Mouse (Mus musculus): ENCODE data around the gene Snrpb. TPM values are rescaled to one million over a fixed set of nuclear protein-coding genes. Genes with fewer than 3 reads are reported as not detected.

Snrpb gene
- polyA plus RNA-seq, 1 experiment from 2014 or later: 703 TPM

DNA sequence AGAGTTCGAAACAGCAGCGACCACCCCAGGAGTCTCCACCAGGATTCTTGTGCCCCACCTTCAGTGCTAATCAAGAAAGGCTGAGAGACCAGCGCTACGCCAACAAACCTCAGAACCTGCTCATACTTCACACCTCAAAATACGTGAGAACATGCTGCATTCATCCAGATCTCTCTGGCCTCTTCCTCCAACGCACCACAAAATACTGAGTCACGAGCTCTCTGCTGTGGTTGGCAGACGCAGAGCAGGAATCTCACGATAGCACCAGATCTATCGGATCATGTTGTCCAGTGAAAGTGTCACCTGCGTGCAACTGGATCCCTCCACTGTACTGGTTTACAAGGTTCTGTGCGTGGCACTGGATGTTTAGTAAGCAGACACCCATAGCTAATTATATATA, 9.2 kb upstream of the Snrpb start:
- 87% methylated on average over 12 of the region's 12 CpGs for WGBS
- H3K9me3 ChIP-seq (ENCODE audit: low read depth, low read length): no peaks in the 10 kb centered on the region
- no peak overlapping the region for H3K9ac ChIP-seq
- DNase-seq (no peak), ATAC-seq (ENCODE audit: insufficient read depth) (no peak)
- H3K4me2 ChIP-seq: no peak overlapping the region
- H3K27ac ChIP-seq (ENCODE audit: low read depth): no peak overlapping the region
- H3K36me3 ChIP-seq (ENCODE audit: insufficient read depth): no peaks in the 10 kb centered on the region
- no peak overlapping the region for H3K4me3 ChIP-seq (ENCODE audit: low read depth, low read length)
- no peaks in the 10 kb centered on the region for H3K27me3 ChIP-seq (ENCODE audit: insufficient read depth, low read length)
- TF ChIP-seq CTCF (IDR thresholded peaks at IDR 0.05; ENCODE audit: low read depth): no peak
- H3K4me1 ChIP-seq (ENCODE audit: insufficient read depth): no peaks in the 10 kb centered on the region

DNA sequence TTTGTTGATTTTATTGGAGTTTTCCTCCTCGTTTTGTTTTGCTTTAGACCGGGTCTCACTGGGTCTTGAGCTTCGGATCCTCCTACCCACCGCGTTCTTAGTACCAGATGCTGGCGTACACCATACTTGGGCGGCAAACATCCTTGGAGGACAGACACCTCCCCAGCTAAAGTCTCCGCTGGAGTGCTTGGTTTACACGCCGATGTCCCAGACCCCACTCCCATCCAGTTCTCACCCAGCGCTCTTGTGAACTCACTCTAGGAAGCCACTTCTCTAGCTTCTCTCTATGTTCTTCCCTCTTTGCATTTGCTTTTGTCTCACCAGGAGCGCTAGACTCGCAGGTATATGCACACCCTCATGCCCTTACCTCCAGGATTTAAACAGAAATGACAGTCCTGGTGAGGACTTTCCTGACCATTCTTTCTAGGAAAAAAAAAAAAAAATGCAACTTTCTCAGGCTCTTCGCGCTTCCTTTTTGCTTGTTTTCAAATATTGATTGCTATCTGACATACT, 360 bp upstream of the Snrpb start:
- 2% methylated on average over 15 of the region's 15 CpGs for WGBS

DNA sequence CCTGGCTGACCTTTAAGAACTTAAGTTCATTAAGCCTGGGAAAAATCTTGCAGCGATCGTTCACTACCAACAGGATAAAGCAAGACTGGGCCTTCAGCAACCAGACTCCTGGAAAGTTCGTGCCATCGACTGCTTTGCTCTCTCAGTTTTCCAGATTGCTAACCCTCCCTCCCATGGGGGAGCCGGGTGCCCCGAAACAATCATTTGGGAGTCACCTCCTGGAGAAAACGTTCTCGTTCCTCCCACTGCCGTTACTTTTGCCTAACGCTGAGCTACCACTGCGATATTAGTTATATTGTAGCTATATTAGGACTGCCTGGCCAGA, 860 bp downstream of the Snrpb start:
- H3K27ac ChIP-seq (ENCODE audit: low read depth): peak overlapping the region; percentile 96
- H3K9me3 ChIP-seq (ENCODE audit: low read depth, low read length): no peaks in the 10 kb centered on the region
- peak; percentile 1; the same call in 1 of the 2 replicates for ATAC-seq (ENCODE audit: insufficient read depth)
- H3K4me3 ChIP-seq (ENCODE audit: low read depth, low read length): peak overlapping the region; percentile 99
- peak overlapping the region; percentile 100 for H3K9ac ChIP-seq
- peaks cover 39% of the 10 kb centered on the region for H3K36me3 ChIP-seq (ENCODE audit: insufficient read depth)
- H3K4me2 ChIP-seq: peak overlapping the region; percentile 73
- no peaks in the 10 kb centered on the region for H3K27me3 ChIP-seq (ENCODE audit: insufficient read depth, low read length)
- no peak for TF ChIP-seq CTCF (IDR thresholded peaks at IDR 0.05; ENCODE audit: low read depth)
- no peak for DNase-seq
- WGBS: under 1% methylated on average over 11 of the region's 11 CpGs
- no peaks in the 10 kb centered on the region for H3K4me1 ChIP-seq (ENCODE audit: insufficient read depth)

More for the DNA sequence above, 360 bp upstream of the Snrpb start:
- peak overlapping the region; percentile 73 for H3K4me2 ChIP-seq
- no peaks in the 10 kb centered on the region for H3K4me1 ChIP-seq (ENCODE audit: insufficient read depth)
- no peaks in the 10 kb centered on the region for H3K27me3 ChIP-seq (ENCODE audit: insufficient read depth, low read length)
- no peak for DNase-seq
- peaks cover 26% of the 10 kb centered on the region for H3K36me3 ChIP-seq (ENCODE audit: insufficient read depth)
- no peak for TF ChIP-seq CTCF (IDR thresholded peaks at IDR 0.05; ENCODE audit: low read depth)
- H3K27ac ChIP-seq (ENCODE audit: low read depth): peak overlapping the region; percentile 43; the same call in 1 of the 2 replicates
- peak overlapping the region; percentile 64 for H3K9ac ChIP-seq
- peak; percentile 82 for ATAC-seq (ENCODE audit: insufficient read depth)
- H3K9me3 ChIP-seq (ENCODE audit: low read depth, low read length): no peaks in the 10 kb centered on the region
- peak overlapping the region; percentile 99 for H3K4me3 ChIP-seq (ENCODE audit: low read depth, low read length)

DNA sequence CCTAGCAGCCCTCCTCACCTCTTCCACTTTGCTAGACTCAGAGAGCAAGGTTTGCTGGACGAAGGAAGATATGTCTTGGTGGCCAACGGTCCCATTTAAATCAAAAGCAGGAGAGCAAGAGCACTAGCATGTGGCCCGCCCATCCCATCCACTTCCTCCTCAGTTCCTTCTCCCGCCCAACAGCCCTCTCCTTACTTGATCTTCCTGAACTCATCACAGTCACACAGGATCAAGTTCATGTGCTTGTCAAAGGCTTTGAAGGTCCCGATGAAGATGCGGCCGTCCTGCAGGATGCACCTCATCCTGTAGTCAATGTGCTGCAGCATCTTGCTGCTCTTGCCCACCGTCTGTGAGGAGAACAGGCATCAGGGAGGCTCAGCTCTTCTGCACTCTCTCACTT, 2.4 kb downstream of the Snrpb start:
- Histone ChIP-seq H3K9ac (peak overlapping the region; percentile 100; the same call in 1 of the 2 replicates), H3K4me1 (ENCODE audit: insufficient read depth) (no peaks in the 10 kb centered on the region), H3K27me3 (ENCODE audit: insufficient read depth, low read length) (no peaks in the 10 kb centered on the region), H3K27ac (ENCODE audit: low read depth) (no peak overlapping the region), H3K36me3 (ENCODE audit: insufficient read depth) (peaks cover 54% of the 10 kb centered on the region), H3K4me3 (ENCODE audit: low read depth, low read length) (peak overlapping the region; percentile 99; the same call in 1 of the 2 replicates), H3K4me2 (peak overlapping the region; percentile 73), H3K9me3 (ENCODE audit: low read depth, low read length) (no peaks in the 10 kb centered on the region)
- ATAC-seq (ENCODE audit: insufficient read depth) (no peak), DNase-seq (no peak)
- TF ChIP-seq CTCF (IDR thresholded peaks at IDR 0.05; ENCODE audit: low read depth): no peak
- 66% methylated on average over 8 of the region's 8 CpGs for WGBS

DNA sequence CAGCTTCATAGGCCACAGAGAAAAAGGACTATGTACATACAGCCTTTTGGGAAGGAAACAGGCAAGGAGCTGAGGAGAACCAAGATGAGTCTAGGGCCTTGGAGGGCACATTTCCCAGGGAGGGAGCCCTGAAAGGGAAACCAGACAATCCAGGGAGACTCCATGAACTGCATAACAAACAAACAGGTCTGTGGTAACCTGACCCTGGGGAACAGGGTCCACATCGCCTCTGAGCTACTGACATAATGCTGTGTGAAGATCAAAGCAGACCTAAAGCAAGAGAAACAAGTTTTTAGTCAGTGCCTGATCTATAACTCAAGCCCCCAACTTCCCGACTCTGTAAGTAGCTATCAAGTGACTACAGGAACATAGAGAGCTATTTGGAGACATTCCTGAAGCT, 7.5 kb downstream of the Snrpb start:
- TF ChIP-seq CTCF (IDR thresholded peaks at IDR 0.05; ENCODE audit: low read depth): no peak
- H3K27ac ChIP-seq (ENCODE audit: low read depth): no peak overlapping the region
- no peak overlapping the region for H3K9ac ChIP-seq
- no peak overlapping the region for H3K4me2 ChIP-seq
- no peaks in the 10 kb centered on the region for H3K4me1 ChIP-seq (ENCODE audit: insufficient read depth)
- H3K27me3 ChIP-seq (ENCODE audit: insufficient read depth, low read length): no peaks in the 10 kb centered on the region
- no peak for DNase-seq
- H3K36me3 ChIP-seq (ENCODE audit: insufficient read depth): peaks cover 95% of the 10 kb centered on the region
- no peak for ATAC-seq (ENCODE audit: insufficient read depth)
- 65% methylated on average over 2 of the region's 2 CpGs for WGBS
- no peak overlapping the region for H3K4me3 ChIP-seq (ENCODE audit: low read depth, low read length)
- no peaks in the 10 kb centered on the region for H3K9me3 ChIP-seq (ENCODE audit: low read depth, low read length)

DNA sequence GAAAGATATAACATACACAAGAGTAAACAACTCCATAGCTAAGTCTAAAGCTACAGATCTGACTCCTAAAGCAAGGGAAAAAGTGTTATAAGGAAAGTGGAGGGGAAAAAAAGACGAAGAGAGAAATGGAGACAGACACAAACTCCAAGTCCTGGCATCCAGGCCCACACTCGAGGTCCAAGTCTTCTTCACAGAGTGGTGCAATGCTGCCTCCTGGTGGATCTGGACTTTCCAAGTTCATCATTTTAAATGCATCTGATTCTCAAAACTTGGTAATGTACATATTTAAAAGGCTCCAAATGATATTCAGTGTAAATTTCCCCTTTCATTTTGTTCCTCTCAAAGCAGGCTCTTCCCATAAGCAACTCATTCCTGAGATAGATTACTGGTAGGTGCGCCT, 11.3 kb downstream of the Snrpb start:
- TF ChIP-seq CTCF (IDR thresholded peaks at IDR 0.05; ENCODE audit: low read depth): peak; percentile 65
- H3K4me1 ChIP-seq (ENCODE audit: insufficient read depth): no peaks in the 10 kb centered on the region
- no peaks in the 10 kb centered on the region for H3K9me3 ChIP-seq (ENCODE audit: low read depth, low read length)
- H3K4me2 ChIP-seq: no peak overlapping the region
- no peak overlapping the region for H3K9ac ChIP-seq
- WGBS: 48% methylated on average over 3 of the region's 3 CpGs
- no peaks in the 10 kb centered on the region for H3K27me3 ChIP-seq (ENCODE audit: insufficient read depth, low read length)
- no peak overlapping the region for H3K4me3 ChIP-seq (ENCODE audit: low read depth, low read length)
- no peak for ATAC-seq (ENCODE audit: insufficient read depth)
- peaks cover 64% of the 10 kb centered on the region for H3K36me3 ChIP-seq (ENCODE audit: insufficient read depth)
- no peak overlapping the region for H3K27ac ChIP-seq (ENCODE audit: low read depth)
- DNase-seq: peak; percentile 88

DNA sequence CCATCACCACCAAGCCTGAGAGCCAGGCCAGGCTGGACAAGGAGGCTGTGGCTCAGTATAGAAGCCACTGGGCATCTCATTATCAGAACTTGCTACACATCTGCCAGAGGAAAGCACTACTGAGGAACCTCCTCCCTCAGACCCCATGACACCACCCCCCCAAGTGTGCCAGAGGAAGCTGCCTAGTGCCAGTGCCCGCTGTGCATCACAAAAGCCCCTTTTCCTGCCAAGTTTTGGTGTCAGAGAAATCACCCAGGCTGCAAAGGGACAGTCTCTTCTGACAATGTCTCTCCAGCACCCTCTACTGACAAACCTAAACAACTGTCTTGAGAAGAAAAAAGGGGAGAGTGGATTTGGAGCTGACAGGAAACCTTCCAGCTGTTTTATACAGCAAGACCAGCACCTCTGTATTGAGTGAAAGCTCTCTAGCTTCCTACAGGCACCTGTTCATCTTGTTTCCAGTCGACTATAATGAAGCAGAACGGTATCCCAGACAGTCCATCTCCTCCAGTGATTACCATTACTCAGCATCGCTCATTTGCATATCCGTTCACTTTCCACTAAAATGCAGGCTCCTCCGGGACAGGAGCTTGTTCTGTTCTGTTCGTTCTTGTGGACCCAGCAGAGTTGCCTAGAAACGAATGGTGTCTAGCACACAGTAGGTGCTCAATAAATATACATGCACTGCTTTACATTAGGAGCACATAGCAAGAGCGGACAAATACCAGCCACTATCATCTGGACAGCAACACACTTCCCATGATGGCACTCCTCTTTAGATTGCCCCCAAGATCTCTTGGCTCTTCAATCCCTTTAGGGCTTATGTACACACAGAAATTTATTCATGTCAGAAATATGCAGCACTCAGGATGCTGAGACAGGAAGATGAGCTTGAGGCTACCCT, 12.6 kb downstream of the Snrpb start:
- no peak overlapping the region for H3K4me2 ChIP-seq
- peak; percentile 42 for TF ChIP-seq CTCF (IDR thresholded peaks at IDR 0.05; ENCODE audit: low read depth)
- H3K36me3 ChIP-seq (ENCODE audit: insufficient read depth): peaks cover 51% of the 10 kb centered on the region
- whole genome bisulfite sequencing: 63% methylated on average over 9 of the region's 9 CpGs
- no peaks in the 10 kb centered on the region for H3K27me3 ChIP-seq (ENCODE audit: insufficient read depth, low read length)
- no peak overlapping the region for H3K9ac ChIP-seq
- no peaks in the 10 kb centered on the region for H3K4me1 ChIP-seq (ENCODE audit: insufficient read depth)
- ATAC-seq (ENCODE audit: insufficient read depth): peak; percentile 60; the same call in 1 of the 2 replicates
- DNase-seq: peak; percentile 73
- no peak overlapping the region for H3K4me3 ChIP-seq (ENCODE audit: low read depth, low read length)
- no peak overlapping the region for H3K27ac ChIP-seq (ENCODE audit: low read depth)
- H3K9me3 ChIP-seq (ENCODE audit: low read depth, low read length): no peaks in the 10 kb centered on the region
